Mouse (Mus musculus): ENCODE measurements at regions not wholly inside any gene's neighbourhood (a gene's known extent, or its start where the extent isn't known, plus 50 kb on each side); places are given as distances from the start of the nearest gene placed in this dataset.

DNA sequence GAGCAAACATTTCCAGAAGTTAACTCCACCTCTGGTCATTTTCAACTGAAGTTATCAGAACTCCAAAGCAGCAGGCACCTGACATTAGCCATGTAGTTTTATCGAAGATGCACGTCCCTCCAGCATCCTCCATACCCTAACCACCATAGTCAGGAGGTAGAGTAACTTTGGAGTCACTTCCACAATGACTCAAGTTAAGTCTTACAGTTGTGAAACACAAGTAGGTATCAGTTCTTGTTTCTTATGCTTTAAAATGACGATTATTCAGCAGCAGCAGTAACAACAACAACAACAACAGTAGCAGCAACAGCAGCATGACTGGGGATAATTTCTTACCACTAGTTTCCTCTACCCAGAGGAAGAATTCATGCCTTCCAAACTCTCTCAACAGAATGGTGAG lies 51.3 kb upstream of the Tank start:
- H3K9me3 ChIP-seq (ENCODE audit: low read length) = no peaks in the 10 kb centered on the region
- 66% methylated on average over 3 of the region's 3 CpGs for WGBS (ENCODE audit: insufficient replicate concordance)
- H3K27me3 ChIP-seq (ENCODE audit: insufficient read depth, low read length) = no peaks in the 10 kb centered on the region
- no peaks in the 10 kb centered on the region; the same call in 1 of the 2 replicates for H3K4me1 ChIP-seq (ENCODE audit: insufficient read depth)
- H3K4me2 ChIP-seq (ENCODE audit: low read depth, low read length) = no peak overlapping the region
- no peak overlapping the region for H3K4me3 ChIP-seq (ENCODE audit: low read depth, low read length)
- no peak for ATAC-seq
- TF ChIP-seq CTCF (IDR thresholded peaks at IDR 0.05; ENCODE audit: low read depth) (no peak), EP300 (IDR thresholded peaks at IDR 0.05; ENCODE audit: low read depth) (no peak)
- H3K9ac ChIP-seq (replicated peaks) = no peak overlapping the region
- DNase-seq = no peak
- H3K27ac ChIP-seq (ENCODE audit: low read depth) = no peak overlapping the region
- H3K36me3 ChIP-seq (replicated peaks; ENCODE audit: insufficient read depth, low read length) = no peaks in the 10 kb centered on the region

- no peak for DNase-seq
- H3K4me2 ChIP-seq (ENCODE audit: low read depth, low read length) = 0 out of 2 replicates have a peak overlapping the region, but pooled peaks have one; percentile 22
- H3K36me3 ChIP-seq (replicated peaks; ENCODE audit: insufficient read depth, low read length) = no peaks in the 10 kb centered on the region
- 55% methylated on average over 6 of the region's 6 CpGs for WGBS (ENCODE audit: insufficient replicate concordance)
- no peaks in the 10 kb centered on the region for H3K9me3 ChIP-seq (ENCODE audit: low read length)
- H3K4me3 ChIP-seq (ENCODE audit: low read depth, low read length) = no peak overlapping the region
- H3K4me1 ChIP-seq (ENCODE audit: insufficient read depth) = no peaks in the 10 kb centered on the region; the same call in 1 of the 2 replicates
- TF ChIP-seq CTCF (IDR thresholded peaks at IDR 0.05; ENCODE audit: low read depth) = no peak
- TF ChIP-seq EP300 (IDR thresholded peaks at IDR 0.05; ENCODE audit: low read depth) = no peak
- no peak overlapping the region for H3K27ac ChIP-seq (ENCODE audit: low read depth)
- no peaks in the 10 kb centered on the region for H3K27me3 ChIP-seq (ENCODE audit: insufficient read depth, low read length)
- no peak for ATAC-seq
- no peak overlapping the region for H3K9ac ChIP-seq (replicated peaks)
These were observed 54.2 kb upstream of the Tank start for GRCm38 (mm10) chr2:61524060-61524734.

DNA sequence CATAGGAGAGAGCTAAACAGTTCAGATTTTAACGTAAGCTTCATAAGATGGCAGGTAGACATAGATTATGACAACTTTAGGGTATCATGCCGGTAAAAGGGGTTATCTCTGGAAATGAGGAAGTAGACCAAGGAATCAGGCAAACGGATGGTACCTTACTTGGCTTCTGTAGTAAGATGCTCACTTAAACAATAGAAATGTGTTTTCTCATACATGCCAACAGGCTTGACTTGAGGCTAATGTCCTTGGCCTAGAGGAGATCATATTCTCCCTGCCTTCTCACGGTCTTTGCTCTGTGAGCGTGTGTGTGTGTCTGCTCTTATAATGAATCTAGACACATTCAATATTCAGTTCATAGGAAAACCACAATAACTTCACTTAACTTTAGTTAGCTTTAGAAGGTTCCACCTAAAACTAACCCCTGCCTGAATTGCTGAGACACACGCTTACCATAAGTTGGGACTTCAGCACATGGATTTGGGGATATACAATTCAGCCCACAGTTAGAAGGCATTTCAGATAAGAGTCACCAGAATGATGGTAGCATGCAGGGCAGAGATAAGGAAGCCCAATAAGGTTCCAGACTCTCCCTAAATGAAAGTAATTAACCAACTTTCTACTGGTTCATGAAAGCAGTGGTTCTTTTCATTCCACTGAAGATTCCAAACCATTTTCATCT lies 63.8 kb upstream of the Tank start:
- Histone ChIP-seq H3K9ac (replicated peaks) (no peak overlapping the region), H3K4me1 (ENCODE audit: insufficient read depth) (peaks cover 16% of the 10 kb centered on the region), H3K4me2 (ENCODE audit: low read depth, low read length) (peak overlapping the region; percentile 60), H3K9me3 (ENCODE audit: low read length) (no peaks in the 10 kb centered on the region), H3K4me3 (ENCODE audit: low read depth, low read length) (0 out of 2 replicates have a peak overlapping the region, but pooled peaks have one; percentile 17), H3K27ac (ENCODE audit: low read depth) (peak overlapping the region; percentile 58; the same call in 1 of the 2 replicates), H3K27me3 (ENCODE audit: insufficient read depth, low read length) (no peaks in the 10 kb centered on the region), H3K36me3 (replicated peaks; ENCODE audit: insufficient read depth, low read length) (no peaks in the 10 kb centered on the region)
- ATAC-seq (peak; percentile 82), DNase-seq (no peak)
- 40% methylated on average over 6 of the region's 6 CpGs for WGBS (ENCODE audit: insufficient replicate concordance)
- TF ChIP-seq EP300 (IDR thresholded peaks at IDR 0.05; ENCODE audit: low read depth) (peak; percentile 71), CTCF (IDR thresholded peaks at IDR 0.05; ENCODE audit: low read depth) (no peak)

GRCm38 (mm10) chr2:61513787-61514444 lies 64.5 kb upstream of the Tank start:
- 0 out of 2 replicates have a peak overlapping the region, but pooled peaks have one; percentile 17 for H3K4me3 ChIP-seq (ENCODE audit: low read depth, low read length)
- no peaks in the 10 kb centered on the region for H3K27me3 ChIP-seq (ENCODE audit: insufficient read depth, low read length)
- H3K27ac ChIP-seq (ENCODE audit: low read depth) = peak overlapping the region; percentile 58; the same call in 1 of the 2 replicates
- no peak overlapping the region for H3K9ac ChIP-seq (replicated peaks)
- ATAC-seq = peak; percentile 74
- H3K4me2 ChIP-seq (ENCODE audit: low read depth, low read length) = peak overlapping the region; percentile 60
- no peaks in the 10 kb centered on the region for H3K36me3 ChIP-seq (replicated peaks; ENCODE audit: insufficient read depth, low read length)
- no peaks in the 10 kb centered on the region for H3K9me3 ChIP-seq (ENCODE audit: low read length)
- WGBS (ENCODE audit: insufficient replicate concordance) = 25% methylated on average over 12 of the region's 12 CpGs
- TF ChIP-seq EP300 (IDR thresholded peaks at IDR 0.05; ENCODE audit: low read depth) = no peak
- TF ChIP-seq CTCF (IDR thresholded peaks at IDR 0.05; ENCODE audit: low read depth) = no peak
- peak; percentile 43 for DNase-seq
- peaks cover 16% of the 10 kb centered on the region for H3K4me1 ChIP-seq (ENCODE audit: insufficient read depth)

GRCm38 (mm10) chr2:61503594-61503993 lies 74.8 kb upstream of the Tank start:
- ATAC-seq = no peak
- H3K4me3 ChIP-seq (ENCODE audit: low read depth, low read length) = no peak overlapping the region

GRCm38 (mm10) chr2:61501922-61502321 lies 76.5 kb upstream of the Tank start:
- DNase-seq (no peak), ATAC-seq (no peak)
- Histone ChIP-seq H3K27me3 (ENCODE audit: insufficient read depth, low read length) (no peaks in the 10 kb centered on the region), H3K27ac (ENCODE audit: low read depth) (no peak overlapping the region), H3K36me3 (replicated peaks; ENCODE audit: insufficient read depth, low read length) (no peaks in the 10 kb centered on the region), H3K4me3 (ENCODE audit: low read depth, low read length) (no peak overlapping the region), H3K4me2 (ENCODE audit: low read depth, low read length) (no peak overlapping the region), H3K9me3 (ENCODE audit: low read length) (no peaks in the 10 kb centered on the region), H3K9ac (replicated peaks) (no peak overlapping the region), H3K4me1 (ENCODE audit: insufficient read depth) (no peaks in the 10 kb centered on the region)
- WGBS (ENCODE audit: insufficient replicate concordance) = 85% methylated on average over 5 of the region's 5 CpGs
- no peak; the same call in 1 of the 2 replicates for TF ChIP-seq CTCF (IDR thresholded peaks at IDR 0.05; ENCODE audit: low read depth)
- TF ChIP-seq EP300 (IDR thresholded peaks at IDR 0.05; ENCODE audit: low read depth) = no peak

More at GRCm38 (mm10) chr2:61503594-61503993, 74.8 kb upstream of the Tank start:
- no peaks in the 10 kb centered on the region for H3K4me1 ChIP-seq (ENCODE audit: insufficient read depth)
- TF ChIP-seq EP300 (IDR thresholded peaks at IDR 0.05; ENCODE audit: low read depth) = no peak
- WGBS (ENCODE audit: insufficient replicate concordance) = 77% methylated on average over 4 of the region's 4 CpGs
- no peaks in the 10 kb centered on the region for H3K36me3 ChIP-seq (replicated peaks; ENCODE audit: insufficient read depth, low read length)
- DNase-seq = no peak
- H3K27ac ChIP-seq (ENCODE audit: low read depth) = no peak overlapping the region
- H3K4me2 ChIP-seq (ENCODE audit: low read depth, low read length) = no peak overlapping the region
- no peaks in the 10 kb centered on the region for H3K27me3 ChIP-seq (ENCODE audit: insufficient read depth, low read length)
- H3K9me3 ChIP-seq (ENCODE audit: low read length) = no peaks in the 10 kb centered on the region
- no peak overlapping the region for H3K9ac ChIP-seq (replicated peaks)
